In the genomic region with DNA sequence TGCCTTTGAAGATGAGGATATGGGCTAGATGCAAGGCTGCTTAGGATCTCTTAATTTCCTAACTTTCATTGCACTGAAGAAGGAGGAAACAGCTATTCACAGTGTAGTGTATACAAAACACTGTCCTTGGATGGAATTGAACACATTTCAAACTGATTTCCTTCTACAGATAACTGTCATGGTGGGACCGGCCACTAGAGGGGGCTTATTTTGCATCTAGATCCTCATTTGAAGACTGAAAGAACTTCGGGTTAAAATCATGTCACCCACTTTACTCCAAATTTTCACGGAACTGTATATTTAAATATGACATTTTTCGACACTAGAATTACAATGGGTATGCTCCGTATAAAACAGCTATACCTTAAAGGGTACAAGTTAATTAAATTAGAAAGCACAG, we compare ENCODE assay signal across 7 mouse cellular contexts. TPM values are rescaled to one million over a fixed set of nuclear protein-coding genes. Genes with fewer than 3 reads are reported as not detected.
DNase-seq lines count a peak whose midpoint lies in the region; TF ChIP-seq lines count a peak whose summit lies in the region.

No protein-coding gene starts in this region.

- H3K27me3 ChIP-seq in ES-Bruce4 (ENCODE audit: control insufficient read depth, insufficient read depth, low read length, poor library complexity, severe bottlenecking) = peaks cover 2% of the 10 kb centered on the region

- no peaks in the 10 kb centered on the region for H3K36me3 ChIP-seq in ES-Bruce4 (ENCODE audit: control insufficient read depth, insufficient read depth, low read length, poor library complexity, severe bottlenecking)

- peak; percentile 33 to 85 for DNase-seq in adrenal gland, adult (ENCODE audit: inconsistent age in 2 of 2, low spot score in 1 of 2)
- peak; percentile 38 for DNase-seq in embryo, embryonic 11.5 days (ENCODE audit: low read depth, low spot score)
- peak; percentile 64 to 80 for DNase-seq in heart, postnatal 36 days
- DNase-seq in layer of hippocampus, postnatal 10 days (ENCODE audit: low spot score in 2 of 2) = peak; percentile 80 to 81
- DNase-seq in lung, postnatal 10 days = peak; percentile 85
- peak; percentile 40 to 65 for DNase-seq in right cerebral cortex, postnatal 36 days (ENCODE audit: low spot score in 2 of 2)

- TF ChIP-seq POLR2A in ES-Bruce4 (IDR thresholded peaks at IDR 0.05; ENCODE audit: insufficient read depth, low read length) = no peak

- no peak overlapping the region for H3K4me3 ChIP-seq in ES-Bruce4 (ENCODE audit: low read depth, low read length)

- no peaks in the 10 kb centered on the region for H3K9me3 ChIP-seq in ES-Bruce4 (replicated peaks; ENCODE audit: control insufficient read depth, insufficient read depth, low read length, poor library complexity, severe bottlenecking)

- no peak overlapping the region for H3K27ac ChIP-seq in ES-Bruce4 (ENCODE audit: insufficient read depth, low read length)

- H3K9ac ChIP-seq in ES-Bruce4 (ENCODE audit: low read depth, poor library complexity, severe bottlenecking) = no peak overlapping the region

- no peak for TF ChIP-seq EP300 in ES-Bruce4 (IDR thresholded peaks at IDR 0.05; ENCODE audit: insufficient read depth, low read depth, low read length)

- peak; percentile 2 for TF ChIP-seq CTCF in ES-Bruce4 (IDR thresholded peaks at IDR 0.05; ENCODE audit: low read depth, low read length)

- intact Hi-C loops in heart, postnatal 36 days (cut with DNase I) = loop anchor here (1.0 to 10.0 kb wide), 5 partner anchors 70 to 353 kb away; no protein-coding TSS in a partner anchor

- H3K4me1 ChIP-seq in ES-Bruce4 (ENCODE audit: control insufficient read depth, insufficient read depth, low read length) = no peaks in the 10 kb centered on the region

RNA-seq across cellular contexts. Expression of a gene that starts 2.7 kb away (rescaled TPM):
- 9.4 and 12.7 TPM in 2 replicates for polyA plus RNA-seq in ES-Bruce4 (2011; ENCODE audit: insufficient read depth, insufficient read length, low read depth, missing spikeins)
- total RNA-seq in heart, postnatal 36 days (2021) = 1 to 10 TPM; 5.2 to 6.4 TPM
- 10 to 100 TPM; 11.1 to 12.0 TPM for total RNA-seq in layer of hippocampus, postnatal 10 days (2021)
